Mouse (Mus musculus): ENCODE data around the gene Ccl4. TPM values are rescaled to one million over a fixed set of nuclear protein-coding genes. Genes with fewer than 3 reads are reported as not detected.

Ccl4 gene
- total RNA-seq, 2 experiments from 2014 or later, result not detected

DNA sequence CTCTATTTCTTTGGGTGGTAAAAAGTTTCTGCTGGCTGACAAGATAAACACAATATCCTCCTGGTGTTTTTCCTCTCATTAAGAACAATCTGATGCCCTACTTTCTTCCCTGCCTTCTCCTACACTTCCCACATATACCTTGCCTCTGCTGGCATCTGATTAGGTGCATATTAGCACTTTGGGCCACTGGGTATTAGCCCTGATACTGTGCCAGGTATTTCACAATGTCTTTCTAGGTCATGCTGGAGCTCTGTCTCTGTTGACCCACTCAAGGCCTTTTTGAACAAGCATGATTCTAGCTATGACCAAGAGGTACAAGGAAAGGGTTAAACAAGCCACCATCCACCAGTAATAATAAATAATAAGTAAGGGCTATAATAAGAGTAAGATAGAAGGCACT is 9.4 kb downstream of the Ccl4 start:
- DNase-seq (ENCODE audit: low spot score in 2 of 2), result no peak

DNA sequence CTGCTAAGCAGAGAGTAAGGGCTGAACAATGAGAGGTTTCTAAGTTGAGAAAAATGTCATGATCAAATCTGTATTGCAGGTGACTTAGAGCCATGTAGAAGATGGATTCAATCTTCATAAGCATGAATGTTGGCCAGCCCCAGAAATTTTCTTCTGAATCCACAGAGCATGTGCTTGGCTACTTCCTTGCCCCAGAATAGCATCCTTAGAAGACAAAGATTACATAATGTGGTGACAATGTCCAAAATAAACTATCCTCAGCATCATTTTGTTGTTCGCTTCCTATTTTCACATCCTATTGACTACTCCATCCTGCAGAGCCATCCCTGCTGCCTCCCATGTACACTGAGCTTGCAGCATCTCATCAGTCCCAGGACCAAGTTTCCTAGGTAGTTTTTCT is 13.3 kb downstream of the Ccl4 start:
- DNase-seq (ENCODE audit: low spot score in 2 of 2), result no peak

DNA sequence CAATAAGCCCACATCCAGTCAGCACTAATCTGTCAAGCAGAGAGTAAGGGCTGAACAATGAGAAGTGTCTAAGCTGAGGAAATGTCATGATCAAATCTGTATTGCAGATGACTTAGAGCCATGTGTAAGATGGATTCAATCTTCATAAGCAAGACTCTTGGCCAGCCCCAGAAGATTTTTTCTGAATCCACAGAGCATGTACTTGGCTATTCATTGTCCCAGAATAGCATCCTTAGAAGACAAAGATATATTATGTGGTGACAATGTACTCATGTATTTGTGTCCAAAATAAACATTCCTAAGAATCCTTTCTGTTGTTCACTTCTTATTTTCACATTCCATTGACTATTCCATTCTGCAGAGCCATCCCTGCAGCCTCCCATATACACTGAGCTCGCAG is 27.5 kb downstream of the Ccl4 start:
- DNase-seq (ENCODE audit: low spot score in 2 of 2), result no peak

DNA sequence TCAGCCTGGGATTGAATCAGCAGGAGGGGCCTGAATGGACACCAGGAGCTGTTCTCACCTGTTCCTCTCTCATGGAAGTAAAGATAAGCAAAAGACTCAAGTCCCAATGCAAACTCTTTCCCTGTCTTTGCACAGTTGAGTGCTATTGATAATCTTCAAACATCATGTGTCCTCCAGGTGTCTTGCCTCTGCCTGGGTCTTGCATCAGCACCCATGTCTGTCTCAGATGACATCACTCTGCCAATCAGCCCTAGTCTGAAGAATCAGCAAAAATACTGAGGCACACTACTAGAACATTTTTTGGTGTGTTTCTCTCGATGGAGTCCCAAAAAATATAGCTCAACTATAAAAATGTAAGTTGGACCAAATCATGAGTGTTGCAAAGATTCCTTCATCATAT is 29.6 kb downstream of the Ccl4 start:
- no peak for DNase-seq (ENCODE audit: low spot score in 2 of 2)

DNA sequence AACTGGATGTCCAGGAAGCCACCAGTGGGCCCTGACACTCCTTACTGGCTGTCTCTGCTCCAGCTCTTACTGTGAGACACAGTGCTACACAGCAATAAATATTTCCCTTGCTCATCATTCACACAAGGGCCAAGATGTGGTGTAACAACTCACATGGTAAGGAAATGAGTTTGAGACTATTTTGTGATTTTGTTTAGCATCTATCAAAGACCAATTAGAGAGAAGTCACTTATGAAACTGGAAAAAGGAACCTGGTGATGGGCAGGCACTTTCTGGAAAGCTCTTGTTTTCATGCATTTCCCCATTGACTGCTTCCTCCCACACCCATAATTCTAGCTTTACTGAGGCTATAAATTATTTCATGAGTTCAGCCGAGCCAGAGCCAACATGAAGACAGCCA is 41.3 kb downstream of the Ccl4 start, which contains the start of gene Wfdc17:
Gene Wfdc17, plus strand, starts transcription at position 287 of the 400 bp plus-strand sequence.
- no peak for DNase-seq (ENCODE audit: low spot score in 2 of 2)

DNA sequence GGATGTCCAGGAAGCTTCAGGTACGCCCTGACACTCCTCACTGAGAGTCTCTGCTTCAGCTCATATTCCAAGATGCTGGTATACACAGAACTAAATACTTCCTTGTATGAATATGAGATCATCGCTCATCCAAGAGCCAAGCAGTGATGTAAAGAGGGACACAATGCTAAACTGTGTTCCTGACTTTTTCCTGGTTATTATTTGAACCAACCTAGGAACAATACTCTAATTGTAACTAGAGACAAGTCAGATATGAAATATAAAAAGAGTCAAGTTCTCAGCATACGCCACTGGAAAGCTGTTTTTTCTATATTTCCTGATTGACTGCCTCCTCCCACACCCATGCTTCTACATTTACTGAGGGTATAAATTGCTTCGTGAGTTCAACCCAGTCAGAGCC is 46.3 kb downstream of the Ccl4 start, which contains the start of gene Wfdc18:
Gene Wfdc18, plus strand, starts transcription at position 301 of the 400 bp plus-strand sequence.
- no peak for DNase-seq (ENCODE audit: low spot score in 2 of 2)

DNA sequence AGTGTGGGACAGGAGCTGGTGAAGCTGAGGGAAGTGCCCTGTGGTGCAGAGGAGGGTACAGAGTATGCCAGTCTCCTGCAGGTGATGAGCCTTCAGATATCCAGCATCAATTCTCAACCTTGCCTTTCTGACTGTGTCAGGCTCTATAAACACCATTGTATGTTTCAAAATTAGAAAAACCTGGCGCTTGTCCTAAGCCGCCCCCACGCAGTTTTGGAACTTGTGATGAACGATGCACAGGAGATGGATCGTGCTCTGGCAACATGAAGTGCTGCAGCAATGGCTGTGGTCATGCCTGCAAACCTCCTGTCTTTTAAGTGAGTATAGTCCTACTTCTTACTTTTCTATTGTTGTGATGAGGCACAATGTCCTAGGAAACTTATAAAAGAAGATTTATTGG is 47.3 kb downstream of the Ccl4 start:
- peak; percentile 13 to 66 for DNase-seq (ENCODE audit: low spot score in 2 of 2)

DNA sequence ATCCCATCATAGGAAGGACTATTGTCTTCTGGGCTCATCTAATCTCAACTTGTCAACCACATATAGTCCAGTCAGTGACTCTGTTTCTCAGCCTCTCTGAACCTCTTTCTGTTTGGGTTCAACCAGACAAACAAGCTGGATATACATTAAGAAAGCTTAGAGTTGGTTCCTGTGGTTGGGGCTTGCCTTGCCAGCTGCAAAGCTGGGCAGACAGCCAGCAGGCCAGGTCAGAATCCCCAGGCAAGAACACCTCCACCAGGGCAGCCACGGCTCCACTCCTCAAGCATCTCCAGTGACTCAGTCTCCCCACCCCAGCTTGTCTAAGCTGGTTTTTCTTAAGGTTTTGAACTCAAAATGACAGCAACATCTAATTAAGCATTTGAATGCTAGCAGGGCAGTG is 50.3 kb downstream of the Ccl4 start:
- no peak for DNase-seq (ENCODE audit: low spot score in 2 of 2)

DNA sequence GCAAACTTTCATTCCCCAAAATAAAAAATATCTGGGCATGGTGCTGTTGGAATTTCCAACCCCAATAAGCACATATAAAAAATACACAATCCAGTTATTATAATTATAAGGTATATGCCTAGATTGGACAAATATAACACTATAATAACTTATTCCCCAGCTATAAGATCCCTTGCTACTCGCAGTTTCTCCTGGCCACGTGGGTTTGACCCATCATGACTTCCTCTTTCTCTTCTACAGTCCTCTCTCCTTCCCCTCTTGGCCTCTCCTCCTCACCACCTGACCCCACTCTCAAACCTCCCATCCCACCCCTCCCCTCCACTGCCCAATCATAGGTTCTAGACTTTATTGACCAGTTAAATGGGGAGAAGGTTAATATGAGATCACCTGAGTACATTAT is 51.5 kb downstream of the Ccl4 start:
- DNase-seq (ENCODE audit: low spot score in 2 of 2), result no peak

Other genes with a start within 250 kb of the Ccl4 start
- gene Gas2l2, start 233.1 kb upstream of the Ccl4 start, total RNA-seq (2021), result under 1 TPM; 0.28 to 0.32 TPM
- under 1 TPM in 1 of 2 experiments, not detected in 1; 0.54 TPM for gene 1700020L24Rik, start 224.9 kb upstream of the Ccl4 start, total RNA-seq (2021)
- gene Mmp28, start 199.5 kb upstream of the Ccl4 start, total RNA-seq (2021), result 1 to 10 TPM; 2.9 TPM
- gene Taf15, start 189.5 kb upstream of the Ccl4 start, total RNA-seq (2021), result 10 to 100 TPM; 69.1 to 70.7 TPM
- gene Heatr9, start 140.4 kb upstream of the Ccl4 start, total RNA-seq (2021), result not detected
- not detected for gene Ccl5, start 132.1 kb upstream of the Ccl4 start, total RNA-seq (2021)
- 1 to 10 TPM; 2.4 to 5.0 TPM for gene Ccl9, start 83.9 kb upstream of the Ccl4 start, total RNA-seq (2021)
- 1 to 10 TPM; 2.8 to 2.9 TPM for gene Ccl6, start 69.5 kb upstream of the Ccl4 start, total RNA-seq (2021)
- not detected for gene Rpl9-ps1, start 17.0 kb upstream of the Ccl4 start, total RNA-seq (2021)
- gene Ccl3, start 13.2 kb upstream of the Ccl4 start, total RNA-seq (2021), result not detected
- not detected for gene Wfdc17, start 41.4 kb downstream of the Ccl4 start, total RNA-seq (2021)
- under 1 TPM; 0.69 to 0.96 TPM for gene Wfdc18, start 46.4 kb downstream of the Ccl4 start, total RNA-seq (2021)
- not detected for gene Wfdc21, start 84.4 kb downstream of the Ccl4 start, total RNA-seq (2021)
- gene Heatr6, start 91.1 kb downstream of the Ccl4 start, total RNA-seq (2021), result 10 to 100 TPM; 15.0 to 16.0 TPM
- under 1 TPM; 0.27 to 0.43 TPM for gene Hnf1b, start 187.5 kb downstream of the Ccl4 start, total RNA-seq (2021)